Mouse (Mus musculus): Measurements from ENCODE around the gene Susd1. TPM values are rescaled to one million over a fixed set of nuclear protein-coding genes. Genes with fewer than 3 reads are reported as not detected.

Susd1 gene
- polyA plus RNA-seq, 1 experiment from 2014 or later, result 3.6 TPM

GRCm38 (mm10) chr4:59429128-59429527, 9.3 kb downstream of the Susd1 start:
- ATAC-seq (ENCODE audit: insufficient number of reproducible peaks, insufficient read depth, low FRiP score, low read depth), result no peak
- Histone ChIP-seq H3K36me3 (ENCODE audit: control insufficient read depth, insufficient read depth, low read length) (no peaks in the 10 kb centered on the region), H3K4me2 (ENCODE audit: low read length) (no peak overlapping the region), H3K9ac (ENCODE audit: low read length) (no peak overlapping the region), H3K27me3 (ENCODE audit: control insufficient read depth, insufficient read depth, low read length) (no peaks in the 10 kb centered on the region), H3K27ac (replicated peaks in 1 of 2; ENCODE audit: control insufficient read depth in 1 of 2, insufficient read depth in 1 of 2, low read depth in 2 of 2, low read length in 2 of 2) (no peak overlapping the region), H3K4me1 (ENCODE audit: control insufficient read depth in 2 of 2, insufficient read depth in 2 of 2, low read length in 2 of 2) (peaks cover 6% of the 10 kb centered on the region in 2 experiments), H3K9me3 (ENCODE audit: control insufficient read depth, low read length) (no peaks in the 10 kb centered on the region), H3K4me3 (ENCODE audit: control insufficient read depth in 1 of 2, insufficient read depth in 1 of 2, low read depth in 1 of 2, low read length in 2 of 2) (no peak overlapping the region)
- 78% methylated on average over 6 of the region's 6 CpGs for WGBS

GRCm38 (mm10) chr4:59426429-59426828, 12.0 kb downstream of the Susd1 start:
- H3K4me3 ChIP-seq (ENCODE audit: control insufficient read depth in 1 of 2, insufficient read depth in 1 of 2, low read depth in 1 of 2, low read length in 2 of 2), result no peak overlapping the region
- no peaks in the 10 kb centered on the region for H3K27me3 ChIP-seq (ENCODE audit: control insufficient read depth, insufficient read depth, low read length)
- H3K27ac ChIP-seq (replicated peaks in 1 of 2; ENCODE audit: control insufficient read depth in 1 of 2, insufficient read depth in 1 of 2, low read depth in 2 of 2, low read length in 2 of 2), result no peak overlapping the region
- H3K36me3 ChIP-seq (ENCODE audit: control insufficient read depth, insufficient read depth, low read length), result no peaks in the 10 kb centered on the region
- H3K4me2 ChIP-seq (ENCODE audit: low read length), result no peak overlapping the region
- ATAC-seq (ENCODE audit: insufficient number of reproducible peaks, insufficient read depth, low FRiP score, low read depth), result no peak
- WGBS, result 91% methylated on average over 5 of the region's 5 CpGs
- no peaks in the 10 kb centered on the region for H3K9me3 ChIP-seq (ENCODE audit: control insufficient read depth, low read length)
- H3K9ac ChIP-seq (ENCODE audit: low read length), result no peak overlapping the region
- peaks cover 4 to 6% of the 10 kb centered on the region in 2 experiments for H3K4me1 ChIP-seq (ENCODE audit: control insufficient read depth in 2 of 2, insufficient read depth in 2 of 2, low read length in 2 of 2)

DNA sequence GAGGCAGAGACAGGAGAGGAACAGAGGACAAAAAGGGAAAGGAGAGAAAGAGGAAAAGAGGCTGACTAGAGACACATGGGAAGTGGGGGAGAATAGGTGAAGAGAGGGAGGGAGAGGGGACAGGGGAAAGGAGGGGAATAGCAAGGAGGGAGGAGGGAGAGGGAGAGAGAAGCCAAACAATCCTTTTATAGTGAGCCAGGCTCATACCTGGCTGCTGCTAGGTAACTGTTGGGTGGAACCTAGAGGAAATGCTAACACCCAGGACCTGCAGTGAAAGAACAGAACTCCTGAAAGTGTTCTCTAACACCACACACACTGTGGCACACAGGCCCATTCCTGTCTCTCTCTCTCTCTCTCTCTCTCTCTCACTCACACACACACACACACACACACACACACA, 15.6 kb downstream of the Susd1 start:
- Histone ChIP-seq H3K9me3 (ENCODE audit: control insufficient read depth, low read length) (no peaks in the 10 kb centered on the region), H3K27me3 (ENCODE audit: control insufficient read depth, insufficient read depth, low read length) (no peaks in the 10 kb centered on the region), H3K4me3 (ENCODE audit: control insufficient read depth in 1 of 2, insufficient read depth in 1 of 2, low read depth in 1 of 2, low read length in 2 of 2) (no peak overlapping the region), H3K9ac (ENCODE audit: low read length) (no peak overlapping the region), H3K4me1 (ENCODE audit: control insufficient read depth in 2 of 2, insufficient read depth in 2 of 2, low read length in 2 of 2) (no peaks in the 10 kb centered on the region), H3K4me2 (ENCODE audit: low read length) (no peak overlapping the region), H3K27ac (replicated peaks in 1 of 2; ENCODE audit: control insufficient read depth in 1 of 2, insufficient read depth in 1 of 2, low read depth in 2 of 2, low read length in 2 of 2) (no peak overlapping the region), H3K36me3 (ENCODE audit: control insufficient read depth, insufficient read depth, low read length) (no peaks in the 10 kb centered on the region)
- ATAC-seq (ENCODE audit: insufficient number of reproducible peaks, insufficient read depth, low FRiP score, low read depth), result no peak

- H3K36me3 ChIP-seq (ENCODE audit: control insufficient read depth, insufficient read depth, low read length), result no peaks in the 10 kb centered on the region
- WGBS, result 77% methylated on average over 5 of the region's 5 CpGs
- no peaks in the 10 kb centered on the region for H3K9me3 ChIP-seq (ENCODE audit: control insufficient read depth, low read length)
- no peaks in the 10 kb centered on the region for H3K27me3 ChIP-seq (ENCODE audit: control insufficient read depth, insufficient read depth, low read length)
- no peak overlapping the region for H3K4me2 ChIP-seq (ENCODE audit: low read length)
- H3K4me1 ChIP-seq (ENCODE audit: control insufficient read depth in 2 of 2, insufficient read depth in 2 of 2, low read length in 2 of 2), result no peaks in the 10 kb centered on the region
- H3K27ac ChIP-seq (replicated peaks in 1 of 2; ENCODE audit: control insufficient read depth in 1 of 2, insufficient read depth in 1 of 2, low read depth in 2 of 2, low read length in 2 of 2), result no peak overlapping the region
- no peak overlapping the region for H3K9ac ChIP-seq (ENCODE audit: low read length)
- no peak for ATAC-seq (ENCODE audit: insufficient number of reproducible peaks, insufficient read depth, low FRiP score, low read depth)
- H3K4me3 ChIP-seq (ENCODE audit: control insufficient read depth in 1 of 2, insufficient read depth in 1 of 2, low read depth in 1 of 2, low read length in 2 of 2), result no peak overlapping the region
These were observed 16.2 kb downstream of the Susd1 start for GRCm38 (mm10) chr4:59422025-59422783.

DNA sequence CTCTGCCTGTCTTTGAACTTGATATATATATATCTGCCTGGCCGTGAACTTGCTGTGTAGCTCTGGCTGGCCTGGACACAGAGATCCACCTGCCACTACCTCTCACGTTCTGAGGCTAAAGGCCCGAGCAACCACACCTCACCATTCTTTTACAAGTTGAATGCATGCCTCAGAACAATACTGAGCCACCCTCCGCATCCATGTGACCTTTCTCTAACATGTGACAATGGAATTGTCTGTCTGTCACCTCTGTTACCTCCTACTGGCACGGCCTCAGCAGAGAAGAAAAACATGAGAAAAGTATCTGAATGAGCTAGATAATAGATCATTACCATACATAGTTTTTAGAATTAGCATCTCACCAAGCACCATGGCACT, 17.1 kb downstream of the Susd1 start:
- Histone ChIP-seq H3K9me3 (ENCODE audit: control insufficient read depth, low read length) (no peaks in the 10 kb centered on the region), H3K27ac (replicated peaks in 1 of 2; ENCODE audit: control insufficient read depth in 1 of 2, insufficient read depth in 1 of 2, low read depth in 2 of 2, low read length in 2 of 2) (no peak overlapping the region), H3K4me1 (ENCODE audit: control insufficient read depth in 2 of 2, insufficient read depth in 2 of 2, low read length in 2 of 2) (no peaks in the 10 kb centered on the region), H3K4me2 (ENCODE audit: low read length) (no peak overlapping the region), H3K27me3 (ENCODE audit: control insufficient read depth, insufficient read depth, low read length) (no peaks in the 10 kb centered on the region), H3K9ac (ENCODE audit: low read length) (no peak overlapping the region), H3K36me3 (ENCODE audit: control insufficient read depth, insufficient read depth, low read length) (no peaks in the 10 kb centered on the region), H3K4me3 (ENCODE audit: control insufficient read depth in 1 of 2, insufficient read depth in 1 of 2, low read depth in 1 of 2, low read length in 2 of 2) (no peak overlapping the region)
- ATAC-seq (ENCODE audit: insufficient number of reproducible peaks, insufficient read depth, low FRiP score, low read depth), result no peak
- 74% methylated on average over 5 of the region's 5 CpGs for WGBS

DNA sequence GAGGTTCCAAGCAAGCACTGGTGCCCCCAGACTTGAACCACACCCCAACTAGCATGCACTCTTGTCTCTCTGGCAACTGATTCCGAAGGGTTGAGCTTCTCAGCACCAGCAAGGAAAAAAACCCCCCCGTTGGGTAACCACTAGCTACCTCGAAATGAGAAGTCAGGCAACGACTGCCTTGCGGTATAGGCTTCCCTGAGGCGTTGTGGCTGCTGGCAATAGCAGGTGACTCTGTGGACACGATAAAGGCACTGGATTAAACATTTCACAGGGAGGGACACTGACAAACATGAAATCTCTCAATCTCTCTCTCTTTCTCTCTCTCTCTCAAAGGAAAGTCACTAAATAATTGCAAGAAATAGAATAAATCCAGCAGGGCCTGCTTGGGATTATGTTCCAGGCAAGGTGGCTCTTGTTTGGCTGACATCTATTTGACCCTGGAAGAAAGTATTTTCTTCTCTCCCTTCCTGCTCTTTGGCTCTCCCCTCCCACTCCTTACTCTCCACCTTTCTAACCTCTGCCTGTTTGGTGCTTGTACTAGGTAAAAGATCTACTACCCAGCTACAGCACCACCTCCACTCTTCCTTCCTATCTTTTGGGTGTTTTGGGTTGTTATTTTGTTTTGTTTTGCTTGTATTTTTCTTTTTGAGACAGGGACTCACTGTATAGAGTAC, 17.6 kb downstream of the Susd1 start:
- Histone ChIP-seq H3K9ac (ENCODE audit: low read length) (no peak overlapping the region), H3K27ac (replicated peaks in 1 of 2; ENCODE audit: control insufficient read depth in 1 of 2, insufficient read depth in 1 of 2, low read depth in 2 of 2, low read length in 2 of 2) (no peak overlapping the region), H3K4me2 (ENCODE audit: low read length) (no peak overlapping the region), H3K4me3 (ENCODE audit: control insufficient read depth in 1 of 2, insufficient read depth in 1 of 2, low read depth in 1 of 2, low read length in 2 of 2) (no peak overlapping the region), H3K4me1 (ENCODE audit: control insufficient read depth in 2 of 2, insufficient read depth in 2 of 2, low read length in 2 of 2) (no peaks in the 10 kb centered on the region), H3K36me3 (ENCODE audit: control insufficient read depth, insufficient read depth, low read length) (no peaks in the 10 kb centered on the region), H3K27me3 (ENCODE audit: control insufficient read depth, insufficient read depth, low read length) (no peaks in the 10 kb centered on the region), H3K9me3 (ENCODE audit: control insufficient read depth, low read length) (no peaks in the 10 kb centered on the region)
- 90% methylated on average over 7 of the region's 7 CpGs for WGBS
- no peak for ATAC-seq (ENCODE audit: insufficient number of reproducible peaks, insufficient read depth, low FRiP score, low read depth)

DNA sequence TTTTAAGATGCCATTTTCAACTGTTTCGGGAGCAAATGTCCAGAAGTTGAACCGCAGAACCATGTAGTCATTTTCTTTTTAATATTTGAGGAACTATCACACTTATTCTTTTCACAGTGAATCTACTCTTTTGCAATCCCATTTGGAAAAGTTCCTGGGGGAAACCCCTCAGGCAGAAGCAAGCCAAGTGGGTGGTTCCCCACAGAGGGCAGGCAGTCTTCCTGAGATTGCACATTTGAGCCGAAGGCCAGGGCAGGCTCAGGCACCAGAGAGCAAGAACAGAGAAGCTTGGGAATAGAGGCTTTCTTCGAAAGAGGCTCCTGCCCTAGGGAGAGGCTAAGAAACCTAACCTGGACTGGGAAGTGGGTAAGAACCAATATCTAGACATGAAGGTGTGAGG, 19.2 kb downstream of the Susd1 start:
- Histone ChIP-seq H3K4me1 (ENCODE audit: control insufficient read depth in 2 of 2, insufficient read depth in 2 of 2, low read length in 2 of 2) (no peaks in the 10 kb centered on the region), H3K9ac (ENCODE audit: low read length) (no peak overlapping the region), H3K4me3 (ENCODE audit: control insufficient read depth in 1 of 2, insufficient read depth in 1 of 2, low read depth in 1 of 2, low read length in 2 of 2) (no peak overlapping the region), H3K27ac (replicated peaks in 1 of 2; ENCODE audit: control insufficient read depth in 1 of 2, insufficient read depth in 1 of 2, low read depth in 2 of 2, low read length in 2 of 2) (no peak overlapping the region), H3K4me2 (ENCODE audit: low read length) (no peak overlapping the region), H3K9me3 (ENCODE audit: control insufficient read depth, low read length) (no peaks in the 10 kb centered on the region), H3K36me3 (ENCODE audit: control insufficient read depth, insufficient read depth, low read length) (no peaks in the 10 kb centered on the region), H3K27me3 (ENCODE audit: control insufficient read depth, insufficient read depth, low read length) (no peaks in the 10 kb centered on the region)
- ATAC-seq (ENCODE audit: insufficient number of reproducible peaks, insufficient read depth, low FRiP score, low read depth), result no peak
- WGBS, result 84% methylated on average over 4 of the region's 4 CpGs

All from heart, embryonic 14.5 days (tissue).